Mouse (Mus musculus): ENCODE measurements around the gene Il18rap.

Gene Il18rap

DNA sequence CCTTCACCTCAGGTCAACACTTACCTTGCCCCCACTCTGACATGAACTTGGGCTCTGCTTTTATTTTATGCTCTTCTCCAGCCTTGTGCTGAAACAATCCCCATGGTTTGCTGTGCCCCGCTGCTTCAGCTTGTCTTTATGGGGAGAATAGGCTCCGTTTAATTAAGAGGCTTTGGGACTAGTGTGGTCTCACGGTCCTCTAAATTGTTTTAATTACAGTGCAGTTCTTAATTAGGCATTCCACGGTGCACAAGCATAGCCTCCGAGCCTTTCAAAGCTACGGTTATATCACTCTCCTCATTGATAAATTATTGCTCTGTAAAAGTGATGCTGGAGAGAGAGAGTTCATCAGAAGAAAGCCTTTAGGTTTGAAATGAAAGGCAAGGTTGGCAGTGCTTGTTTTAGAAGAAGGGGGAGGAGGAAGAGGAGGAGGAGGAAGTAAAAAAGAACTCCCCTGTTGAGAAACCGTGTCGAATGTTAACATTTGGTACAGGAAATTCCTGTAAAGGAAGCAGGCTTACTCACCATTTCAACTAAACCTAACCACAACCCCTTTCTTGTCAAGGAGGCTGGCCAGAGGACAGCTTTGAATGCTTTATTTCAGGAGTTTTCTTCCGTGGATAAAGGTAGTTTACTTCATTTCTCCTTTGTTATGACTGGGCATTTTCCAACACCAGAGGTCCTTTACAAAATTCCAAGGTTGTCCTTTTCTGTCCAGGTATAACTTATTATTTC lies at the start of gene Il18rap:
Il18rap (plus strand) TSS at position 512 of the 735 bp plus-strand sequence.
- DNase-seq (ENCODE audit: low spot score in 2 of 2) = no peak

DNA sequence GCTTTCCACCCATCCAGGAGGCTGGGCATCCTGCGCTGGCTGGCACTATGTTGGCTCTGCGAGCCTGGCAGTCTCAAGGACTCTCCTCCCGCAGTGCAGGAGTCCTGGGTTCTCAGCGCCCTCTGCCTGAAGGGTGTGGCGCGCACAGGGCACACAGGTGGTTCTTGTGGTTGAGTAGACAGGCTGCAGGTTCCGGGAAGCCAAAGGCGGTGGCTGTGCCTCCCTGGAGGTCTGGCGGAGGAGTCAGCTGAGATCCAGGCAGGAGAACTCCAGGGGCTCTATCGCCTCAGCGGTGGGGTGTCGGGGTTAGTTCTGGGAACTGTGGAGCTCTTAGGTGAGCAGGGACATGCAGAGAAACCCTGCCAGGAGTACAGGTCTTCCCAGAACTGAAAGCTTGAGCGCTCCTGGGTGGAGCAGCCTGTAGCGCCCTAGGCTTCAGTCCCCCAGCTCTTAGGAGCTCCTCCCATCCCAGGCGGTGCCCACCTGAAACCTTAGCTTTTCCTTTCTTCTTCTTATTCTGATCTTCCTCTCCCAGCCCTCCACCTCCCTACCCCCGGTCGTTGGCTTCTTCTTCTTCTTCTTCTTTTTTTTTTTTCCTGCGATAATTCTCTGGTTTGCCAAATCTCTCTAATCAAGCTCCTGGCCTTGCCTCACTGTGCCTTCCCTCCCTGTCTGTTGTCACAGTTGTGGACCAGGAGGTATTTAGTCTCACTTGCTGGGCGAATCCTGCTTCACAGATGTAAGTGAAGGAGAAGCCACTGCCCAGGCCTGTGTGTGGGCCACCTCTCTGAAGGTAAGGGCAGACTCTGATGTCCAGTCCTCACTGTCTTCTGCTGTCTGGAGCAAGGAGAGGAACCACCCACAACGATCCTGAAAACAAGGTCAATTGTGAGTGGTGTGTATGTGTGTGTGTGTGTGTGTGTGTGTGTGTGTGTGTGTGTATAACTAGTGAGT lies 49.4 kb upstream of the Il18rap start, which contains the start of gene Il18r1:
Il18r1 (plus strand) TSS at position 76 of the 954 bp plus-strand sequence.
- DNase-seq (ENCODE audit: low spot score in 2 of 2) = no peak

DNA sequence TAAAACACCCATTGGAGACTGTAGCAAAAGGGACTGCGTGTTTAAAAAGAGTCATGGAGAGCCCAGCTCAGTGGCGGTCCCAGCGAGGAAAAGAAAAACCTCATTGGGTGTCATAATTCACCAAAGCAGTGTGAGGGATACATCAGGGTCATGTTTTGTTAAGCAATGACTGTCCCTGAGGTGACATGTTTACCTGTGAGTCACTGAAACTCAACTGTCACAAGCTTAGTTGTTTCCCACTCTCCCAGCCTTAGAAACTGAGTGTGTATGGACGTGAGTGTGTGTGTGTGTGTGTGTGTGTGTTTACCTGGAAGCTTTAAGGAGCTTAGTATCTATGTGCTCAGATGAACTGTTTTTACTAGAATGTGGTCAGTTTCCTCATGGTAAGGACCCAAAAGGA lies 47.9 kb upstream of the Il18rap start:
- DNase-seq (ENCODE audit: low spot score in 2 of 2) = no peak

DNA sequence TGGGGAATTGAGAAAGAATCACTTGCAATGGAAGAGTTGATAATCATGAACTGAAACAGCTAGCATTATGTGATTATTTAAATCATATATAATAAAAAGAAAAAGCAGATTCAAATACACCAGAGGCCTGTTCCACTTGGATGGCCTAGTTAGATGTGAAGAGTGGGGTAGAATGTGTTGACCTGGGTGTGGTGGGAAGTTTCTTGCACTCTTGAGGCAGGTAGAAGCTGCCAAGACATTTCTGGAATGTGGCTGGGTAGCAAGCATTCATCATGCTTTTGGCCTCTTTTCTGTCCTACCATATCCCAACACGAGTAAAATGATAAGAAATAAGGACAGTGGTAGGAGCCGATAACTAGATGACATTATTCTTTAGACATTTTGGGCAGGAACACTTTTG lies 46.4 kb upstream of the Il18rap start:
- no peak for DNase-seq (ENCODE audit: low spot score in 2 of 2)

DNA sequence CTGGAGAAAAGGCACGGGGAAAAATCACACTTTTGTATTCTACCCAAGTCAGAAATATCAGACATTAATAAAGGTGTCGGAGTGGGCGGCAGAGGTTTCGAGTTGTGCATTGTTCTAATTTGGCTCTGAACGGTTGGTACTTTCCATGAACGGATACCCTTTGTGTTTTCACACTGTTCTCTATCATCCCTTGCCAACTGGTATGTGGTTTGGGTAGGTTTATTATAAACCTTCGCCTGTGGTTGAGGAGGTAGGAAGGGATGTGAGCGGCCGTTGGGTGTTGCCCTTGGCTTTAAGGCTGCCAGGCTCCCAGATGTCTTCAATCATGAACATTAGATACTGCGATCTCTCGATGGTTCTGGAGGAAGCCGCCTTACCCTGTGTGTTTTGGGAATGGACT lies 45.3 kb upstream of the Il18rap start:
- DNase-seq (ENCODE audit: low spot score in 2 of 2) = no peak

DNA sequence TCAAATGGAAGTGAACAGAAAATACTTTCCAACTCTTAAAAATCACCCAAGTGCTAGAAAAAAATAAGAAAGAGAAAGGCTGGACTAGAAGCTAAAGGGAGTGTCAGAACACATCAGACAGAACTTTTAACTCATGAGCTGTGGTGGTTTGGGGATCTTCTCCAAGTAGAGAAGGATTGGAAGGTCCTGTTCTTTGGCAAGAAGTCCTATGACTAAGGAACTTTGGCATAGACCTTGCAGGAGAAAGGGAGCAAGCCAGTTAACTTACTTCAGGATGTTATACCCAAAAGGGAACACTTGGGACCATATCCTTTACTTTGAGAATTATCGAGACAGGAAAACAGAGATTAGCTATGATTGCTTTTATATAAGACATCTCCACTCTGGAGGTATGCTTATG lies 42.8 kb upstream of the Il18rap start:
- no peak for DNase-seq (ENCODE audit: low spot score in 2 of 2)

DNA sequence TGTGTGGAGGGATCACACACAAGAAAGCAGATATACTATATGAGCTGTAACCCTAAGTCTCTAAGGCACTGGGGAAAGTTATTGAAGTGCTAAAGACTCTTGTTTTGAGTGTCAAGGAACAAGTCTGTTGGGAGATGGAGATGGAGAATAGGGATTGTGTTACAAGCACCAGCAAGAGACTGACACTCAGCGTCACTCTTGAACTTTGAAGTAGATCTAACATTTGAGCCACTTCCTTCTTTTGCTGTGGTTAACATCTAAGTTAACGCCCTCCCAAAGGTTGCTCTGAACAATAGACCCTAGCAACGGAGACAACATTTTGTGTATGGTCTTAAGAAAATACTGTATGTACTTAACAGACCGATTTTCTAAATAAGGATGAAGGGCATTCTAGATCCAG lies 41.5 kb upstream of the Il18rap start:
- no peak for DNase-seq (ENCODE audit: low spot score in 2 of 2)

DNA sequence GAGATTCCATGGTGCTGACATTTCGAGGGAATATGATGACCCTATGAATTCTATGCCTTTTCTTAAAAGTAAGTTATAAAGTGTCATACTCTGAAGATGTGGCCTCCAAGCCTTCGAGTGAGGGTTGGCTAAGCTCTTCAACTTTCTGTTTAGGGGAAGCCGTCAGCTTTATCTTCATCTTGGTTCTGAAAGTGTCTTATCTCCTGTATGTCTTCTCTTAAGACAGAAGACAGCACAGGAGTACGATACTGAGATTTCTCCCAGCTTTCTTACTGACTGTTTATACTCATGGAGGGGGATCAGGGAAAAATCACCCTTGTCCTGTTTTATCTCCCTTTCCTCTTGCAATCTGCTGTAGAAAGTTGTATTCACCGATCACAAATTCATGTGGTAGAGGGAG lies 40.8 kb upstream of the Il18rap start:
- DNase-seq (ENCODE audit: low spot score in 2 of 2) = no peak

DNA sequence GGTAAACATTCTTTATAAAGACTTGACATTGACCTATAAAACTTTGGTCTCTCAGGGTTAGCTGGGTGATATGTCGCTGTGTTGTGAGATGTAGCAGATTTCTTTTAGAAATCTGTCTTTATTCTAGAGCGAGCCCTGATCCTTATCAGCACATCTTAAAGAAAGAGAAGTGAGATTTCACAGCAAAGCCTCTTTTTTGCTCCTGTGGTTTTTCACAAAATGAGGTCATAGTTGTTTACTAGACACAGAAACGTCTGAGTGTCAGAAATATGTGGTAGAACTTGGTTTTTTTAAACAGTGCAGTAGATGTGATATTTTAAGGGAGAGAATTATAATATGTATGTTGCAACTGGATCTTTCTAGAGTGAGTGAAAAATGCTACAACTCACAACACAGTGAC lies 39.5 kb upstream of the Il18rap start:
- no peak for DNase-seq (ENCODE audit: low spot score in 2 of 2)

DNA sequence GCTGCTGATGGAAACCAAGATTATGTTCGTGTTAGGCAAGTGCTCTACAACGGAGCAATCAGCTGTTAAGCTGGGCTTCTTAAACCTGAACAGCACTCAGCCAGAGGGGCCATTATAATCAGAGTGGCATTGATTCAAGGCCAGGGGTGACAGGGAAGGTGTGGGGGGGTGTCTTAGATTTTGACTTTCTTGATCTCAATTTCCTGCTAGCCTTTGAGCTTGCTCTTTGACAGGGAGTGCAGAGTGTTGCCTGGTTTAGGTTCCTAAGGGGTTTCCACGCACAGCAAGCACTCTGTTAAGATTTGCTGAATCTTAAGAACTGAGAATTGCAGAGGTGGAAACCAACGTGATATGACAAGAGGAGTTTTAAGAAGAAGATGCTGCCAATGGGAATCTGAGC lies 38.4 kb upstream of the Il18rap start:
- DNase-seq (ENCODE audit: low spot score in 2 of 2) = no peak

DNA sequence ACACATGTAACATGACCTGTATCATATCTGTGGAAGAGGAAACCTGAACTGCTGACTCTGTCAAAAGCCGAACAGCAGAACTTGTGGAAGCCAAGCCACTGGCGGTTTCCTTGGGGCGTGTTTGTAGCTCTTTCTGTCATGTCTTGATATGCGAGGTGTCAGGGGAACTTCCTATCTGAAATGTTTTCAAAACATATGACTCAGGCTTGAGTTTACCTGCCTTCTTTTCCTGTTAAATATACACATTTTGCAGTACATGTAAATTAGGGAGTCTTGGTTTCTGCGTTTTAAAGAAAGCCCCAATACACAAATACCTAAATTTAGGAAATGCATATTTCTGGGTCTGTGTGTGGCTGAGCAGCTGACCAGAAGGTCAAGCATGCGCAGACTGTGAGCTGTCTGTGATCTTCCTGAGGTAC lies 35.6 kb upstream of the Il18rap start:
- no peak for DNase-seq (ENCODE audit: low spot score in 2 of 2)

DNA sequence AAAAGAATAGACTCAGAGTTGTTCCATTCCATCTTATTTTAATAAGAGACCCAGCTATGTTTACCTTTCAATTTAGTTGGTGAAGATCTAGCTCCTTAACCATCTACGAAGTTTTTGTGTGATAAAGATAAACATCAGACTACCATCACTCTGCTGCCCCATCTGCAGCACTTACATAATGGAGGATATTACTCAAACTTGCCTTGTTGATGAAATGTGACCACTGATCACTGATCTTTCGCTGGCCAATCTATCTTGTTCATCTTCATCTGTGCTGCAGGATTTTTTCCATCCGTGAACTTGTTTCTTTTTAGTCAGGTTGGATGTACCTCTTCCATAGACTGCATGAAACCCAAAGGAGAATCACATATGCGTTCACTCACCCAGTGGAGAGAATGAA lies 20.6 kb upstream of the Il18rap start:
- DNase-seq (ENCODE audit: low spot score in 2 of 2) = no peak

DNA sequence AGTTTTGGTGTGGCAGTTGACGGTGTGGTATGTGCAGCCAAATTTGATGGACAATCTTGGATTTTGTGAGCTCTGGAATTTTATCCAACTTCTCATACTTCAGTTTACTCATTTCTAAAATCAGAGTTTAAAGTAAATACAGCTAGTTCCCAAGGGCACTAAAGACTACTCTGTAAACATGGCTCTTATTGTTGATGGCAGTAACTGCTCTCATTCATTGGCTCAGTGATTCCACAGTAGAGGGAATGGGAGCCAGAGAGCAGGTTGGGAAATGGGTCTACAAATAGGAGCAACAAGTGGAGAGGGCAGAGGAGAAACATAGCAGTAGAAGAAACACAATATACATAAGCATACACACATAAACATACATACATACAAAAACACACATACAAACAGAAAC lies 15.5 kb upstream of the Il18rap start:
- no peak for DNase-seq (ENCODE audit: low spot score in 2 of 2)

DNA sequence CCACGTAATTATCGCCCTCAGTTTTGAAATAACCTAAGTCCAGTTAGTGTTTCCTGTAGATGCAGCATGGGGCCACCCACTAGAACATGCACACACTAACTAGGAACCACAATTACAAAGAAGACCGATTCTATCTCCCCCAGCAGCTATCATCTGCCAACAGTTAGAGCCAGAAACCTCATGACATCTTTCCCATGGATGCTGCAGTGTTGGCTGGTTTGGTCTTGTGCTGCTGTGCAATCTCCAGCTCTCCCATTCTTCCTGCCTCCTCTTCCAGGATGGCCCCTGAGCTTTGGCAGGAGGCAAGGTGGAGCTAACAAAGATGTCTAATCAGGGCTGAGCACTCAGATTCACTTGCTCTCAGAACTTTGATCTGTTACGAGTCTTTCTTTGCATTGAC lies 14.0 kb upstream of the Il18rap start:
- DNase-seq (ENCODE audit: low spot score in 2 of 2) = no peak

DNA sequence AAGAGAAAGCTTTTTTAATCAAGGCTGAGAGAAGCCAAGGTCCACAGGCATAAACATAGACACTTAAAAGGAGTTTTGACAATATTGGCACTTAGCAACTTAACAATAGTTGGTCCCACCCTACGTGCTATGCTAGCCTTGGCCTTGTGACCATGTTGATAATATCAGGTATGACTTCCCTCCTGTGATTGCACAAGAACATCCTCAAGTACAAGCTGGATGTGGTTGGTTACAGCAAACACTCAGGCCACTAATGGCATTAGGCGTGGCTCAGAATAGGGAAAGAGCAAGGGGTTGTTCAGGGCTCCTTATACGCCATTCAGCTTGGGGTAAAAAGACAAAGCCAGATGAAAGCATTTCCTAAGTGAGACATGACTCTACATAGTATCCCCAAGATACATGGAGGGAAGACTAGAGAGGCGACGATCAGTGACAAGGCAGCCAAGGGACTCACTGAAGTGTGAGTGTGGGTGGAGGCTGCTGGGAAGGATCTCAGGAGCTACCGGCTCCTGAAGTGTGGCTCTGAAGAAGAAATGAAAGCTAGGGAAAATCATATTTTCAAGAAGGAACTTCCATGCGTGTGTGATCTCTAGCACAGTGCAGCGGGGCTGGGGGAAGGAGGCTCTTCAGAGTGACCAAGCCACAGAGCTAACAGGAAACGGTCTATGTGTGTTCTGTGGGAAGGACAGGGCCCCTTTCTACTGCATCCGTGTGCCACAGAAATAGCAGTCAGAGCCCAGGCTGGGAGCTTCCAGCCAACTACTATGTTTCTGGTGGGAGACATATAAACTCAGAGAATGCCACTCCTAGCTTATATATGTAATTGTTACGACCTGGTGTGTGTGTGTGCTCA lies 13.4 kb upstream of the Il18rap start:
- DNase-seq (ENCODE audit: low spot score in 2 of 2) = no peak

DNA sequence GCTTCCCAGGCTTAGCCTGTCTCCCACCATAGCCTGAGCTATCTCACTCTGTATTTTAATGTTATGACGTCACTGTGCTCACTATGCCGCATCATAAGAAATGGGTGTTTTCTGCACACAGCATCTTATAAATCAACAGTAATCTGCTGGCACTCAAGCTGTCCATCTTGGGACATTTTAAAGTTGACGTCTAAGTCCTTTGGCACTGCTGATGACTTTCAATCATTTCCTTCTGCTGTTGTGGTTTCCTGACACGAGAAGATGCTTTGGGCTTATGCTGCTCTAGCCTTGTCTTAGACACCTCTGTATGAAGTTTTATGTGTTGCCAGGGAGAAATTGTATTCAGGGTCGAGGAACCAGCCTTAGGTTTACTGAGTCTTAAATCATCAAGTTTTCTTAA lies 10.6 kb upstream of the Il18rap start:
- no peak for DNase-seq (ENCODE audit: low spot score in 2 of 2)

DNA sequence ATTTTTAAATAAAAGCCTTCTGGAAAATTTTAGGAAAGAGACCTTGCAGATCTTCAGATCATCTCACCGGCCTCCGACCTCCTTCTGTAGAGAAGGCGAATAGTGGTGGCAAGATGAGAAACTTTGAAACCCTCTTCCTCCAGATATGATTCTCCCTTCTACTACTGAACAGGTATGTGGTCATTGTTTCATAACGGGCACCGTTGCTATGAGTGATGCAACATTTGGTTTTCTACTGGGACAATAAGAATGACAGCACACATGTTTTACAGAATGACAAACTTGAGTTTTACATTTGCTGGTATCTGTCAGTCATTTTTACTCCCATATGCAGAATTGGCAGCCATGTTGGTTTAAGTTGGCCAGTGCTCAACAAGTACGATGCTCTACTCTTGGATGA lies 1.2 kb downstream of the Il18rap start:
- DNase-seq (ENCODE audit: low spot score in 2 of 2) = no peak

DNA sequence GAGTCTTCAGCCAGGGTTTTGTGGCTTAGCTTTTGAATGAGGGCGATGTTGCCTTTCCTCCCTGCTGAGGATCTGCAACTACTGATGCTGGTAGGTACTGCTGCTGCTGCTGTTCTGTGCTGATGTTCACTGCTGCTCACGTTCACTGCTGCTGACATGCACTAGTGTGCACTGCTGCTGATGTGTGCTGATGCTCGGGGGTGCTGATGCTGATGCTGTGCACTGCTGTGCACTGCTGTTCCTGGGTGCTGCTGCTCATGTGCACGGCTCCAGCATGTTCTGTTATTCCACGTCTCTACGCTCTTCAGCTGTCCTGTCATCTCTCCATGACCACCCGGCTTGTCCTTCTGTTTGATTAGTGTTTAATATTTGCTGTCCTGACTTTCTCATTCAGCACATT lies 7.8 kb downstream of the Il18rap start:
- DNase-seq (ENCODE audit: low spot score in 2 of 2) = no peak

DNA sequence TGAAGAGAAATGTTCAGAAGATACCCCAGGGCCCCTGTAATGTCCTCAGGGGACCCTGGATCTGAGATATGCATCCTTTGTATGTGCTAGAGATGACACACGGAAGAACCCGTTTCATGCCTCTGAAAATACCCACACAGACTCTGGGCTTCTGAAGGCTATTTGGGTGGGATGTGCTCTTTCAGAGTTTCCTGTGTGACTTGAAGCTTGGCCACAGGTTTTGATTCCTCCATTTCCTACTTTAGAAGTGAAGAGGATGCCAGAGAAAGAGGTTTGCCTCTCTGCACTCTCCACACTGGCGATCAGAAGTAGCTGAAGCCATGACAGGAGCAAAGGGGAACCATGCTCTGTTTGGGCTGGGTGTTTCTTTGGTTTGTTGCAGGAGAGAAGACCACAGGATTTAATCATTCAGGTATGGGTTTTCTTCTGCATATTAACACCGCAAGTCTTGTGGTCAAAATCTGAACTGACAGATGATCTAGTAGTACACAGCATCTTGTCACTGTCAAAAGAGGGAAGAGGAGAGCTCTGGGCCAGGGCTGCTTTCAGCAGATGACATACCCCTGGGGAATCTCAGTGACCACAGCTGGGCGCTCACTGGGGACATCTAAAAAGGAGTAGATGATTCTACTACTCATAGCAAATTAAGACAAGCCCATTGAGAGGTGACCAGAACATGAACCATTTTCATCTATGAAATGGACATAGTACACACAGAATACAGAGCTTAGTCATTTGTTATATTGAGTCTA lies 9.0 kb downstream of the Il18rap start:
- no peak for DNase-seq (ENCODE audit: low spot score in 2 of 2)

DNA sequence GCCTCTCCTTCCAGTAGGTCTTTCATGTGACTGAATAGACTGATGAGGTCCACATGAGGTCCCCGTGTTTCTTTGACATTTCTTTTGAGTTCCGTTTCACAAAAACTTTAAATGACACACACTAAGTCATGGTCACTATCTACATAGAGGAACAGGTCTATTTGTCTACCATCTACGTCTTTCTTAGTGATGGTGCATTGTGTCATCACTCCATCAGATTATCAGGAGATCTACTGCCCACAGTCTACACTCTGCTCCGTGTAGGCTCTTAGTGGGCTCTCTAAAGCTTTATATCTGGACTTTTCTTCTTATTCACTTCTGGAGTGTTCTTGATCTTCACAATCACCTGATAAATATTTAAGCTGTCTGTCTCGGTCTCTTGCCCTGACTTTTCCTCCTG lies 14.1 kb downstream of the Il18rap start:
- no peak for DNase-seq (ENCODE audit: low spot score in 2 of 2)

DNA sequence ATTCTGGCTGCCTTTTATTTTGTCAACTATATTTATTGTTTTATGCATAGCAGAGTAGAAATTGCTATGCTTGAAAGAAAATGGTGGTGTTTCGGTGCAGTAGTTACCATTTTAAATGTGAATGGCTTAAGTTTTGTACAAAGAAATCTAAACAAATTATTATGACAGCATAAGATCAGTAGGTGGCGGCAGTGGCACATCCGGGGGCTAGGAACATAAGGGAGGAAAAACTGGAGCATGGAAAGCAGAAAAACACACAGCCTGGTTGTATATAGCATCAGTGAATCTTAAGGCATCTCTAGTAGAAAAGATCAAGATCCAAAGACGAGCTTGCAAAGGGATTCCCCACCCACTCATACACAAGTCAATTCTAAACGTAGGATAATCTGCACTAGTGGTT lies 22.4 kb downstream of the Il18rap start:
- DNase-seq (ENCODE audit: low spot score in 2 of 2) = no peak
